Comparison of ENCODE assay signal across 16 mouse cellular contexts in genomic region chr9:30827780-30828179, GRCm38 (mm10).
"Had no signal": no experiment of that assay in that cellular context is flagged by ENCODE, and none has a peak within 500 bp of the region (broad histone marks: within the 10 kb centered on the region; RNA-seq: fewer than 3 reads in every experiment).

No protein-coding gene starts in this region.

- H3K27ac ChIP-seq: neural tube, embryonic 13.5 days; neural tube, embryonic 15.5 days; stomach, embryonic 15.5 days; stomach, postnatal 0 days had no signal

- H3K9ac ChIP-seq: neural tube, embryonic 13.5 days; neural tube, embryonic 15.5 days; stomach, embryonic 15.5 days had no signal

- H3K27me3 ChIP-seq: neural tube, embryonic 13.5 days; neural tube, embryonic 15.5 days had no signal

- H3K4me2 ChIP-seq: neural tube, embryonic 13.5 days; neural tube, embryonic 15.5 days; stomach, embryonic 15.5 days had no signal

- H3K36me3 ChIP-seq: neural tube, embryonic 13.5 days; neural tube, embryonic 15.5 days; stomach, embryonic 15.5 days had no signal

- H3K4me3 ChIP-seq: neural tube, embryonic 13.5 days; neural tube, embryonic 15.5 days; stomach, embryonic 15.5 days had no signal

- H3K9me3 ChIP-seq: neural tube, embryonic 13.5 days; neural tube, embryonic 15.5 days; stomach, embryonic 15.5 days had no signal

- DNase-seq: retina, postnatal 1 day; right cerebral cortex, adult 18-20 months; right cerebral cortex, postnatal 14 days; right cerebral cortex, postnatal 25 days; right cerebral cortex, postnatal 4 days; spleen, adult 18-20 months; thymus, adult 18-20 months; thymus, adult 2 months; thymus, postnatal 14 days; thymus, postnatal 25 days; thymus, postnatal 36 days; thymus, postnatal 4 days had no signal

- H3K4me1 ChIP-seq: neural tube, embryonic 13.5 days; neural tube, embryonic 15.5 days; stomach, embryonic 15.5 days had no signal
